Mouse (Mus musculus) testis, postnatal 14 days (tissue): ENCODE results near the gene Anp32e.
"Not testable (repeated sequence)": the region's sequence is repeated elsewhere in the genome, so short reads cannot be mapped to it uniquely, and the experiment has no call there.

ENCODE experiments used
- DNase-seq: peaks from one replicate; pipeline ENCODE4 v3.0.0; 2021; ENCODE audit warnings: low spot score

The Anp32e gene

GRCm38 (mm10) chr3:95928658-95929503 lies at the start of gene Anp32e:
Anp32e (plus strand) TSS chr3:95929246.
- DNase-seq: peak; percentile 97

- DNase-seq: peak; percentile 99
Observed at GRCm38 (mm10) chr3:95881979-95882815, 46.8 kb upstream of the Anp32e start, which contains the start of gene Ciart. Ciart (minus strand) TSS chr3:95882251.

GRCm38 (mm10) chr3:95882816-95883425 lies 46.1 kb upstream of the Anp32e start:
- DNase-seq: peak; percentile 60

GRCm38 (mm10) chr3:95884400-95884799 lies 44.6 kb upstream of the Anp32e start:
- DNase-seq: no peak

GRCm38 (mm10) chr3:95887596-95887995 lies 41.5 kb upstream of the Anp32e start:
- no peak for DNase-seq

GRCm38 (mm10) chr3:95889664-95890063 lies 39.4 kb upstream of the Anp32e start:
- no peak for DNase-seq

GRCm38 (mm10) chr3:95891211-95892065 lies 37.6 kb upstream of the Anp32e start, which contains the start of gene BC028528:
BC028528 (minus strand) TSS chr3:95892005.
- no peak for DNase-seq

GRCm38 (mm10) chr3:95892066-95893052 lies 36.7 kb upstream of the Anp32e start:
- DNase-seq: peak; percentile 60

GRCm38 (mm10) chr3:95893126-95893525 lies 35.9 kb upstream of the Anp32e start:
- no peak for DNase-seq

GRCm38 (mm10) chr3:95893606-95894316 lies 35.3 kb upstream of the Anp32e start, which contains the start of gene Aph1a:
Aph1a (plus strand) TSS chr3:95893969.
- peak; percentile 97 for DNase-seq

GRCm38 (mm10) chr3:95894317-95895160 lies 34.5 kb upstream of the Anp32e start:
- peak; percentile 77 for DNase-seq

- not testable (repeated sequence) for DNase-seq
Observed at GRCm38 (mm10) chr3:95895501-95895900, 33.5 kb upstream of the Anp32e start.

- DNase-seq: peak; percentile 64
Observed at GRCm38 (mm10) chr3:95899800-95900524, 29.1 kb upstream of the Anp32e start.

- no peak for DNase-seq
Observed at GRCm38 (mm10) chr3:95901616-95902372, 27.3 kb upstream of the Anp32e start.

- no peak for DNase-seq
Observed at GRCm38 (mm10) chr3:95902373-95902625, 26.7 kb upstream of the Anp32e start.

- no peak for DNase-seq
Observed at GRCm38 (mm10) chr3:95902643-95903042, 26.4 kb upstream of the Anp32e start.
